Mouse (Mus musculus): ENCODE results near the gene Eri3. TPM values are rescaled to one million over a fixed set of nuclear protein-coding genes. Genes with fewer than 3 reads are reported as not detected.

Gene Eri3
- polyA plus RNA-seq, 1 experiment from 2014 or later: 267 TPM

- WGBS: 69% methylated on average over 8 of the region's 8 CpGs
These were observed 10.7 kb upstream of the Eri3 start for GRCm38 (mm10) chr4:117539329-117539980.

GRCm38 (mm10) chr4:117540571-117540970 is 9.6 kb upstream of the Eri3 start:
- no peak for DNase-seq (ENCODE audit: low spot score)
- H3K4me3 ChIP-seq (replicated peaks; ENCODE audit: low read length): no peak overlapping the region
- WGBS: 69% methylated on average over 5 of the region's 5 CpGs
- H3K4me1 ChIP-seq (replicated peaks; ENCODE audit: control insufficient read depth, insufficient read depth, low read length): no peaks in the 10 kb centered on the region; the same call in 1 of the 2 replicates
- no peaks in the 10 kb centered on the region for H3K27me3 ChIP-seq (ENCODE audit: control insufficient read depth, insufficient read depth, low read length)
- no peak overlapping the region for H3K4me2 ChIP-seq (replicated peaks)
- no peaks in the 10 kb centered on the region for H3K36me3 ChIP-seq (replicated peaks; ENCODE audit: control insufficient read depth, insufficient read depth)
- no peaks in the 10 kb centered on the region for H3K9me3 ChIP-seq (ENCODE audit: control insufficient read depth, low read length)
- no peak for ATAC-seq (ENCODE audit: low FRiP score)
- no peak overlapping the region for H3K9ac ChIP-seq
- H3K27ac ChIP-seq: no peak overlapping the region

More at GRCm38 (mm10) chr4:117539329-117539980, 10.7 kb upstream of the Eri3 start:
- no peaks in the 10 kb centered on the region for H3K9me3 ChIP-seq (ENCODE audit: control insufficient read depth, low read length)
- no peak overlapping the region for H3K4me3 ChIP-seq (replicated peaks; ENCODE audit: low read length)
- DNase-seq (ENCODE audit: low spot score) (no peak), ATAC-seq (ENCODE audit: low FRiP score) (no peak)
- no peak overlapping the region for H3K9ac ChIP-seq
- no peak overlapping the region for H3K4me2 ChIP-seq (replicated peaks)
- H3K4me1 ChIP-seq (replicated peaks; ENCODE audit: control insufficient read depth, insufficient read depth, low read length): no peaks in the 10 kb centered on the region; the same call in 1 of the 2 replicates
- no peaks in the 10 kb centered on the region for H3K27me3 ChIP-seq (ENCODE audit: control insufficient read depth, insufficient read depth, low read length)
- H3K36me3 ChIP-seq (replicated peaks; ENCODE audit: control insufficient read depth, insufficient read depth): no peaks in the 10 kb centered on the region
- no peak overlapping the region for H3K27ac ChIP-seq

GRCm38 (mm10) chr4:117545448-117545847 is 4.7 kb upstream of the Eri3 start:
- Histone ChIP-seq H3K4me3 (replicated peaks; ENCODE audit: low read length) (no peak overlapping the region), H3K4me2 (replicated peaks) (no peak overlapping the region), H3K9ac (no peak overlapping the region), H3K9me3 (ENCODE audit: control insufficient read depth, low read length) (no peaks in the 10 kb centered on the region), H3K27me3 (ENCODE audit: control insufficient read depth, insufficient read depth, low read length) (no peaks in the 10 kb centered on the region), H3K36me3 (replicated peaks; ENCODE audit: control insufficient read depth, insufficient read depth) (no peaks in the 10 kb centered on the region), H3K4me1 (replicated peaks; ENCODE audit: control insufficient read depth, insufficient read depth, low read length) (0 out of 2 replicates have a peak, but pooled peaks cover 3% of the 10 kb centered on the region), H3K27ac (no peak overlapping the region)
- DNase-seq (ENCODE audit: low spot score) (no peak), ATAC-seq (ENCODE audit: low FRiP score) (no peak)
- 91% methylated on average over 3 of the region's 3 CpGs for WGBS

GRCm38 (mm10) chr4:117546616-117547015 is 3.5 kb upstream of the Eri3 start:
- DNase-seq (ENCODE audit: low spot score) (no peak), ATAC-seq (ENCODE audit: low FRiP score) (no peak)
- Histone ChIP-seq H3K27ac (no peak overlapping the region), H3K4me2 (replicated peaks) (no peak overlapping the region), H3K4me3 (replicated peaks; ENCODE audit: low read length) (no peak overlapping the region), H3K9ac (no peak overlapping the region), H3K4me1 (replicated peaks; ENCODE audit: control insufficient read depth, insufficient read depth, low read length) (peaks cover 12% of the 10 kb centered on the region), H3K27me3 (ENCODE audit: control insufficient read depth, insufficient read depth, low read length) (no peaks in the 10 kb centered on the region), H3K36me3 (replicated peaks; ENCODE audit: control insufficient read depth, insufficient read depth) (no peaks in the 10 kb centered on the region), H3K9me3 (ENCODE audit: control insufficient read depth, low read length) (no peaks in the 10 kb centered on the region)
- 88% methylated on average over 6 of the region's 6 CpGs for WGBS

GRCm38 (mm10) chr4:117549576-117549975 is 589 bp upstream of the Eri3 start:
- Histone ChIP-seq H3K4me2 (replicated peaks) (peak overlapping the region; percentile 43), H3K27ac (peak overlapping the region; percentile 51; the same call in 1 of the 2 replicates), H3K36me3 (replicated peaks; ENCODE audit: control insufficient read depth, insufficient read depth) (no peaks in the 10 kb centered on the region; the same call in 1 of the 2 replicates), H3K9me3 (ENCODE audit: control insufficient read depth, low read length) (no peaks in the 10 kb centered on the region), H3K27me3 (ENCODE audit: control insufficient read depth, insufficient read depth, low read length) (no peaks in the 10 kb centered on the region), H3K4me1 (replicated peaks; ENCODE audit: control insufficient read depth, insufficient read depth, low read length) (peaks cover 18% of the 10 kb centered on the region), H3K9ac (peak overlapping the region; percentile 25; the same call in 1 of the 2 replicates), H3K4me3 (replicated peaks; ENCODE audit: low read length) (peak overlapping the region; percentile 86; the same call in 1 of the 2 replicates)
- DNase-seq (ENCODE audit: low spot score) (no peak), ATAC-seq (ENCODE audit: low FRiP score) (no peak)
- 50% methylated on average over 6 of the region's 6 CpGs for WGBS

- no peak for DNase-seq (ENCODE audit: low spot score)
- 59% methylated on average over 8 of the region's 8 CpGs for WGBS
These were observed 1.2 kb downstream of the Eri3 start for GRCm38 (mm10) chr4:117551144-117552000.

GRCm38 (mm10) chr4:117555495-117555894 is 5.3 kb downstream of the Eri3 start:
- H3K4me1 ChIP-seq (replicated peaks; ENCODE audit: control insufficient read depth, insufficient read depth, low read length): peaks cover 31% of the 10 kb centered on the region
- no peak overlapping the region for H3K4me2 ChIP-seq (replicated peaks)
- WGBS: 58% methylated on average over 2 of the region's 2 CpGs

More at GRCm38 (mm10) chr4:117551144-117552000, 1.2 kb downstream of the Eri3 start:
- peak overlapping the region; percentile 86 for H3K4me3 ChIP-seq (replicated peaks; ENCODE audit: low read length)
- no peaks in the 10 kb centered on the region for H3K9me3 ChIP-seq (ENCODE audit: control insufficient read depth, low read length)
- ATAC-seq (ENCODE audit: low FRiP score): no peak
- peak overlapping the region; percentile 81; the same call in 1 of the 2 replicates for H3K27ac ChIP-seq
- no peaks in the 10 kb centered on the region; the same call in 1 of the 2 replicates for H3K36me3 ChIP-seq (replicated peaks; ENCODE audit: control insufficient read depth, insufficient read depth)
- H3K4me2 ChIP-seq (replicated peaks): peak overlapping the region; percentile 88
- H3K4me1 ChIP-seq (replicated peaks; ENCODE audit: control insufficient read depth, insufficient read depth, low read length): peaks cover 26% of the 10 kb centered on the region
- H3K9ac ChIP-seq: peak overlapping the region; percentile 84
- no peaks in the 10 kb centered on the region for H3K27me3 ChIP-seq (ENCODE audit: control insufficient read depth, insufficient read depth, low read length)

GRCm38 (mm10) chr4:117556372-117556771 is 6.2 kb downstream of the Eri3 start:
- WGBS: 21% methylated on average over 5 of the region's 5 CpGs
- Histone ChIP-seq H3K4me1 (replicated peaks; ENCODE audit: control insufficient read depth, insufficient read depth, low read length) (peaks cover 25% of the 10 kb centered on the region), H3K27me3 (ENCODE audit: control insufficient read depth, insufficient read depth, low read length) (no peaks in the 10 kb centered on the region), H3K9me3 (ENCODE audit: control insufficient read depth, low read length) (no peaks in the 10 kb centered on the region), H3K36me3 (replicated peaks; ENCODE audit: control insufficient read depth, insufficient read depth) (no peaks in the 10 kb centered on the region; the same call in 1 of the 2 replicates), H3K27ac (peak overlapping the region; percentile 20; the same call in 1 of the 2 replicates), H3K9ac (no peak overlapping the region), H3K4me2 (replicated peaks) (no peak overlapping the region), H3K4me3 (replicated peaks; ENCODE audit: low read length) (no peak overlapping the region)
- ATAC-seq (ENCODE audit: low FRiP score): no peak
- no peak for DNase-seq (ENCODE audit: low spot score)

More at GRCm38 (mm10) chr4:117555495-117555894, 5.3 kb downstream of the Eri3 start:
- Histone ChIP-seq H3K27me3 (ENCODE audit: control insufficient read depth, insufficient read depth, low read length) (no peaks in the 10 kb centered on the region), H3K4me3 (replicated peaks; ENCODE audit: low read length) (no peak overlapping the region), H3K27ac (no peak overlapping the region), H3K9me3 (ENCODE audit: control insufficient read depth, low read length) (no peaks in the 10 kb centered on the region), H3K9ac (no peak overlapping the region), H3K36me3 (replicated peaks; ENCODE audit: control insufficient read depth, insufficient read depth) (no peaks in the 10 kb centered on the region; the same call in 1 of the 2 replicates)
- ATAC-seq (ENCODE audit: low FRiP score) (no peak), DNase-seq (ENCODE audit: low spot score) (no peak)

GRCm38 (mm10) chr4:117557068-117557645 is 7.0 kb downstream of the Eri3 start:
- H3K27ac ChIP-seq: 0 out of 2 replicates have a peak overlapping the region, but pooled peaks have one; percentile 20
- DNase-seq (ENCODE audit: low spot score) (no peak), ATAC-seq (ENCODE audit: low FRiP score) (no peak)
- H3K27me3 ChIP-seq (ENCODE audit: control insufficient read depth, insufficient read depth, low read length): no peaks in the 10 kb centered on the region
- H3K4me1 ChIP-seq (replicated peaks; ENCODE audit: control insufficient read depth, insufficient read depth, low read length): peaks cover 17% of the 10 kb centered on the region
- H3K9ac ChIP-seq: no peak overlapping the region
- WGBS: 84% methylated on average over 5 of the region's 5 CpGs
- no peaks in the 10 kb centered on the region for H3K9me3 ChIP-seq (ENCODE audit: control insufficient read depth, low read length)
- no peaks in the 10 kb centered on the region; the same call in 1 of the 2 replicates for H3K36me3 ChIP-seq (replicated peaks; ENCODE audit: control insufficient read depth, insufficient read depth)
- H3K4me2 ChIP-seq (replicated peaks): no peak overlapping the region
- no peak overlapping the region for H3K4me3 ChIP-seq (replicated peaks; ENCODE audit: low read length)
